Mouse (Mus musculus) CH12.LX (cell line): ENCODE data around the gene Phpt1. TPM values are rescaled to one million over a fixed set of nuclear protein-coding genes. Genes with fewer than 3 reads are reported as not detected.

Experiments
- DNase-seq: peaks from one replicate; pipeline ENCODE4 v3.0.0-alpha.2; 2013; ENCODE audit errors: extremely low read depth
- H3K27ac ChIP-seq: 2 replicates; pipeline ENCODE4 v1.5.1; 2012; ENCODE audit warnings: low read depth, mild to moderate bottlenecking, control low read depth, moderate library complexity; ENCODE audit not compliant: insufficient read depth
- H3K27me3 ChIP-seq: replicated peaks from 2 replicates; pipeline ENCODE3; 2012; ENCODE audit warnings: inconsistent platforms
- H3K36me3 ChIP-seq, 2 experiments: replicated peaks in 1 of 2; 2 replicates each; pipeline versions ENCODE3 to v1.6.1; 2012; ENCODE audit warnings: inconsistent platforms in 1 of 2, low read length in 1 of 2, mild to moderate bottlenecking in 1 of 2, mixed read lengths in 1 of 2, moderate library complexity in 1 of 2; ENCODE audit not compliant: control insufficient read depth in 1 of 2, insufficient read depth in 1 of 2
- H3K4me1 ChIP-seq, 2 experiments: 2 replicates each; pipeline ENCODE4 v1.6.1; 2012; ENCODE audit warnings: inconsistent platforms in 1 of 2, moderate library complexity in 1 of 2; ENCODE audit not compliant: insufficient read depth in 2 of 2, control insufficient read depth in 1 of 2
- H3K4me2 ChIP-seq: 2 replicates; pipeline ENCODE4 v1.6.1; 2012; ENCODE audit warnings: low read depth, mild to moderate bottlenecking, control low read depth; ENCODE audit not compliant: poor library complexity, insufficient read depth, severe bottlenecking
- H3K4me3 ChIP-seq, 3 experiments: fragments of 150-350 bp in 1 of 3; sonication (generic) in 1 of 3; replicated peaks in 1 of 3; 2 replicates each; pipeline versions ENCODE3 to v1.5.1; 2011 to 2012; ENCODE audit warnings: low read depth in 2 of 3, low read length in 2 of 3, mild to moderate bottlenecking in 2 of 3, moderate library complexity in 2 of 3, control low read depth in 1 of 3, improper control_type of control experiment in 1 of 3, inconsistent platforms in 1 of 3, mixed read lengths in 1 of 3; ENCODE audit not compliant: poor library complexity in 1 of 3
- H3K79me2 ChIP-seq: replicated peaks from 2 replicates; pipeline ENCODE4 v1.6.1; 2012; ENCODE audit warnings: mild to moderate bottlenecking, moderate library complexity; ENCODE audit not compliant: control insufficient read depth, poor library complexity, insufficient read depth, severe bottlenecking; ENCODE audit errors: extremely low read depth
- H3K9ac ChIP-seq: 2 replicates; pipeline ENCODE4 v1.6.1; 2012; ENCODE audit warnings: low read depth, mild to moderate bottlenecking, control low read depth, moderate library complexity; ENCODE audit not compliant: insufficient read depth
- H3K9me3 ChIP-seq: replicated peaks from 2 replicates; pipeline ENCODE3; 2012; ENCODE audit warnings: low read length, inconsistent platforms, mixed read lengths
- BHLHE40 ChIP-seq: IDR thresholded peaks from 2 replicates; pipeline ENCODE4 v1.6.1; 2011; ENCODE audit warnings: mild to moderate bottlenecking, low read depth, low read length, improper control_type of control experiment
- CHD1 ChIP-seq: IDR thresholded peaks from 2 replicates; pipeline ENCODE4 v1.6.1; 2012; ENCODE audit warnings: low read depth, low read length, improper control_type of control experiment, inconsistent platforms
- CTCF ChIP-seq, 2 experiments: IDR thresholded peaks in 1 of 2; conservative IDR thresholded peaks in 1 of 2; 2 replicates each; pipeline ENCODE4 v1.5.1; 2011 to 2012; ENCODE audit warnings: low read depth in 2 of 2, low read length in 2 of 2, improper control_type of control experiment in 1 of 2, inconsistent platforms in 1 of 2, mild to moderate bottlenecking in 1 of 2, moderate library complexity in 1 of 2
- EP300 ChIP-seq: IDR thresholded peaks from 2 replicates; pipeline ENCODE4 v1.6.1; 2011; ENCODE audit warnings: low read length, improper control_type of control experiment
- GABPA ChIP-seq: IDR thresholded peaks from 2 replicates; pipeline ENCODE4 v1.6.1; 2012; ENCODE audit warnings: low read depth, low read length, improper control_type of control experiment, inconsistent platforms; ENCODE audit not compliant: insufficient replicate concordance
- HCFC1 ChIP-seq: IDR thresholded peaks from 2 replicates; pipeline ENCODE4 v1.6.1; 2012; ENCODE audit warnings: low read depth, mild to moderate bottlenecking, inconsistent platforms, low read length, improper control_type of control experiment
- IRF4 ChIP-seq: IDR thresholded peaks from 2 replicates; pipeline ENCODE4 v1.6.1; 2014; ENCODE audit warnings: low read depth, mild to moderate bottlenecking, inconsistent platforms, low read length, improper control_type of control experiment
- MEF2A ChIP-seq: IDR thresholded peaks from 2 replicates; pipeline ENCODE4 v1.6.1; 2014; ENCODE audit warnings: low read depth, mild to moderate bottlenecking, inconsistent platforms, low read length, improper control_type of control experiment, borderline replicate concordance
- NRF1 ChIP-seq: IDR thresholded peaks from 2 replicates; pipeline ENCODE4 v1.6.1; 2014; ENCODE audit warnings: low read depth, mild to moderate bottlenecking, inconsistent platforms, low read length, improper control_type of control experiment, moderate library complexity
- PAX5 ChIP-seq: IDR thresholded peaks from 2 replicates; pipeline ENCODE4 v1.6.1; 2012; ENCODE audit warnings: low read length, inconsistent platforms, mixed read lengths
- POLR2A ChIP-seq: IDR thresholded peaks from 2 replicates; pipeline ENCODE4 v1.6.1; 2011; ENCODE audit warnings: low read depth, mild to moderate bottlenecking, improper control_type of control experiment, low read length
- POLR2AphosphoS2 ChIP-seq: IDR thresholded peaks from 2 replicates; pipeline ENCODE4 v1.6.1; 2011; ENCODE audit warnings: low read depth, low read length, improper control_type of control experiment
- RAD21 ChIP-seq: IDR thresholded peaks from 2 replicates; pipeline ENCODE4 v1.6.1; 2011; ENCODE audit warnings: low read depth, mild to moderate bottlenecking, low read length, improper control_type of control experiment, moderate library complexity
- RCOR1 ChIP-seq: conservative IDR thresholded peaks from 2 replicates; pipeline ENCODE4 v1.6.1; 2012; ENCODE audit warnings: low read depth, mild to moderate bottlenecking, inconsistent platforms, low read length, improper control_type of control experiment
- USF1 ChIP-seq: IDR thresholded peaks from 2 replicates; pipeline ENCODE4 v1.6.1; 2014; ENCODE audit warnings: low read depth, mild to moderate bottlenecking, inconsistent platforms, low read length, improper control_type of control experiment
- USF2 ChIP-seq: conservative IDR thresholded peaks from 2 replicates; pipeline ENCODE4 v1.6.1; 2011; ENCODE audit warnings: low read depth, low read length, improper control_type of control experiment
- ZKSCAN1 ChIP-seq: IDR thresholded peaks from 2 replicates; pipeline ENCODE4 v1.6.1; 2012; ENCODE audit warnings: low read depth, inconsistent platforms, low read length, improper control_type of control experiment, borderline replicate concordance
- ZMIZ1 ChIP-seq: IDR thresholded peaks from 2 replicates; pipeline ENCODE4 v1.6.1; 2012; ENCODE audit warnings: low read depth, mild to moderate bottlenecking, inconsistent platforms, low read length, improper control_type of control experiment
- dilution Hi-C: fragments of 300-500 bp; cut with MboI; formaldehyde crosslinking; loops from 2 replicates; pipeline ENCODE4 v1.14.3; 2020; ENCODE audit warnings: low sequenced_read_pairs; ENCODE audit not compliant: extremely low pct_unique_long_range_greater_than_20kb, extremely low pct_ligation_motif_present
- in situ Hi-C: fragments of 300-500 bp; cut with MboI; formaldehyde crosslinking; loops from 3 replicates; pipeline ENCODE4 v1.14.3; 2019; ENCODE audit warnings: low sequenced_read_pairs, low pct_ligation_motif_present, low pct_unique_long_range_greater_than_20kb, mixed read lengths
- polyA plus RNA-seq: library from polyadenylated mRNA; unstranded; fragments of >175 nt; gene quantifications from 2 replicates; pipeline ENCODE4 v1.2.1, GENCODE M21; 2012; ENCODE audit warnings: low read depth; ENCODE audit not compliant: insufficient read length
- total RNA-seq, 2 experiments: library from RNA; depleted of rRNA; stranded (reverse); fragments of 300-350 nt in 1 of 2; fragments of >200 nt in 1 of 2; gene quantifications; 2 replicates each; pipeline ENCODE4 v1.2.3; 2012 to 2014

The Phpt1 gene
- total and polyA plus RNA-seq, 3 experiments, result 37.9 to 66.9 (median 46.6) TPM

DNA sequence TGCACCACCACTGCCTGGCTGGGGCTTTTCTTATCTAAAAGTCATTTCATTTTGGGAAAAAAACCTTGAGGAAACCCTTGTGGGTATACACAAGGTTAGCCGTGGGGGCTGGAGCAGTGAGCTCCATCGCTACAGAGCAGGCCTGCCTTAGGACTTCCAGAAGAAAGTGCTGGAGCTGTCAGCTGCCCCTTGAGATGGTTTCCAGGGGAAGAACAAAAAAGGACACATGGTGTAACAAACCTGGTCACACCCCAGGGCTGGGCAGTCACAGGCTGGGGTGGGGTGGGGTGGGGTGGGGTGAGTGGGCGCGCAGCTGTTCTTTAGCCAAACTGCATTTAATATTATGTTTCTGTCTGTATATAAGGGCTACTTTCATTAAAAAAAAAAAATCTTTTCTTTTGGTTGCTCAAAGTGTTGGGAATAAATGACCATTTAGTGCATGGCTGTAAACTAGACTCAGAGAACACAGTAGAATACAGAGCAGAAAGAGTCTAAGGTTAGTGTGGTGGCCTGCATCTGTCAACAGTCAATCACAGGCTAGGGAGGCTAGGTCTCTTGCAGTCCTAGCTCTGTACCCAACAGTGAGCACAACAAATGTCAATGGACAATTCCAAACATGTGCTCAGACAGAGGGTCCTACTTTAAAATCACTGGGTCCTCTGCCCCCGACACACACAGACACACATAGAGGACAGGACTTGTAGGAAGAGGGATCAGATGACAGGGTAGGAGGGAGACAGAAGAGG lies 21.9 kb upstream of the Phpt1 start:
- no peak overlapping the region for H3K9ac ChIP-seq
- H3K4me1 ChIP-seq, result peaks cover 2 to 8% of the 10 kb centered on the region in 2 experiments; a peak in 1 of 4 replicates
- H3K36me3 ChIP-seq, result peaks cover 91 to 94% of the 10 kb centered on the region in 2 experiments
- no peak for TF ChIP-seq RCOR1
- no peak for TF ChIP-seq ZKSCAN1
- no peak for TF ChIP-seq POLR2AphosphoS2
- no peak for TF ChIP-seq PAX5
- TF ChIP-seq GABPA, result no peak
- no peak for TF ChIP-seq POLR2A
- TF ChIP-seq ZMIZ1, result no peak
- no peak for TF ChIP-seq BHLHE40
- TF ChIP-seq IRF4, result no peak
- no peak for TF ChIP-seq MEF2A
- no peak for TF ChIP-seq CTCF (conservative IDR thresholded peaks at IDR 0.05 in 1 of 2, IDR thresholded peaks at IDR 0.05 in 1 of 2; ENCODE audit: low read depth in 2 of 2, low read length in 2 of 2)
- no peak for TF ChIP-seq USF2
- TF ChIP-seq USF1, result no peak
- TF ChIP-seq EP300, result no peak
- no peak for TF ChIP-seq HCFC1
- TF ChIP-seq RAD21, result no peak
- no peak for TF ChIP-seq CHD1
- no peak for TF ChIP-seq NRF1
- H3K4me3 ChIP-seq, result no peak overlapping the region
- H3K27me3 ChIP-seq, result no peaks in the 10 kb centered on the region
- DNase-seq, result no peak
- H3K9me3 ChIP-seq, result no peaks in the 10 kb centered on the region
- in situ Hi-C loops, result no loop called here
- no peak overlapping the region for H3K27ac ChIP-seq
- dilution Hi-C loops, result no loop called here
- H3K79me2 ChIP-seq, result no peaks in the 10 kb centered on the region
- H3K4me2 ChIP-seq, result no peak overlapping the region

DNA sequence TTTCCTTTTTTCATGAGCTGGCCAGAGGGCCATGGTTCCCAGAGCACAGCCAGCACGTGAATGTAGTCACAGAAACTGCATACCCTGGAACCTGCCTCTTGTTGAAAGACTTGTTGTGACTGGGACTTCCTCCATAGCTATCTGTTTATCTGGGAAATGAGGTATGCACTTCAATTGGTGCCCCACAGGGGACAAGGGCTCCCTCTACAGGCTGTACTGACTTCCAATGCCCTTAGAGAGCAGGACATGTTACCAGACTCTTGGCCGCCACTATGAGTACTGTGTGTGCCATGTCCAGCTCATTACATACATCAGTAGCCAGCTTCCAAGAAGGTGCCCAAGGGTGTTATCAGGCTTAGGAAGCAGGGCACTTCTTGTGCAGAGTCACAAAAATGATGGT lies 16.8 kb upstream of the Phpt1 start:
- in situ Hi-C loops, result no loop called here
- peaks cover 0 to 2% of the 10 kb centered on the region in 2 experiments; a peak in 1 of 4 replicates for H3K4me1 ChIP-seq
- peak; percentile 43 for DNase-seq
- H3K4me2 ChIP-seq, result no peak overlapping the region
- no peak overlapping the region for H3K9ac ChIP-seq
- no peaks in the 10 kb centered on the region for H3K27me3 ChIP-seq
- peaks cover 81 to 93% of the 10 kb centered on the region in 2 experiments for H3K36me3 ChIP-seq
- no peak overlapping the region for H3K27ac ChIP-seq
- no peak overlapping the region for H3K4me3 ChIP-seq
- dilution Hi-C loops, result no loop called here
- no peaks in the 10 kb centered on the region for H3K79me2 ChIP-seq
- H3K9me3 ChIP-seq, result no peaks in the 10 kb centered on the region
- TF ChIP-seq POLR2AphosphoS2 (no peak), RAD21 (peak; percentile 43), HCFC1 (no peak), CTCF (conservative IDR thresholded peaks at IDR 0.05 in 1 of 2, IDR thresholded peaks at IDR 0.05 in 1 of 2; ENCODE audit: low read depth in 2 of 2, low read length in 2 of 2) (peak; percentile 28 to 61; a peak in 2 of 4 replicates)
